Mouse (Mus musculus): ENCODE results near the gene Sipa1l2. TPM values are rescaled to one million over a fixed set of nuclear protein-coding genes. Genes with fewer than 3 reads are reported as not detected.

Gene Sipa1l2
- total RNA-seq (2021), result 10 to 100 TPM; 24.2 to 27.5 TPM
- long read RNA-seq, experiment 1, full-length matches to known transcripts, result 6 of 19 reads
- long read RNA-seq, experiment 1, partial matches to known transcripts, result 6 of 19 reads
- long read RNA-seq, experiment 1, other reads (novel, unspliced or antisense), result 7 of 19 reads
- long read RNA-seq, experiment 2, full-length matches to known transcripts, result 12 of 38 reads
- long read RNA-seq, experiment 2, partial matches to known transcripts, result 17 of 38 reads
- long read RNA-seq, experiment 2, other reads (novel, unspliced or antisense), result 9 of 38 reads

- peak; percentile 99 to 100 for DNase-seq (ENCODE audit: low spot score in 2 of 2)
Observed at GRCm38 (mm10) chr8:125569533-125570365, at the start of gene Sipa1l2. Gene Sipa1l2, minus strand, starts transcription at chr8:125569808.

GRCm38 (mm10) chr8:125618543-125619335, 49.1 kb upstream of the Sipa1l2 start:
- no peak for DNase-seq (ENCODE audit: low spot score in 2 of 2)

GRCm38 (mm10) chr8:125616935-125617334, 47.3 kb upstream of the Sipa1l2 start:
- no peak for DNase-seq (ENCODE audit: low spot score in 2 of 2)

GRCm38 (mm10) chr8:125616039-125616438, 46.4 kb upstream of the Sipa1l2 start:
- no peak for DNase-seq (ENCODE audit: low spot score in 2 of 2)

- DNase-seq (ENCODE audit: low spot score in 2 of 2), result no peak
Observed at GRCm38 (mm10) chr8:125613552-125613951, 43.9 kb upstream of the Sipa1l2 start.

GRCm38 (mm10) chr8:125611799-125612560, 42.4 kb upstream of the Sipa1l2 start:
- no peak for DNase-seq (ENCODE audit: low spot score in 2 of 2)

GRCm38 (mm10) chr8:125611024-125611798, 41.6 kb upstream of the Sipa1l2 start:
- DNase-seq (ENCODE audit: low spot score in 2 of 2), result no peak

- no peak for DNase-seq (ENCODE audit: low spot score in 2 of 2)
Observed at GRCm38 (mm10) chr8:125609737-125610136, 40.1 kb upstream of the Sipa1l2 start.

- no peak for DNase-seq (ENCODE audit: low spot score in 2 of 2)
Observed at GRCm38 (mm10) chr8:125607714-125608223, 38.2 kb upstream of the Sipa1l2 start.

- DNase-seq (ENCODE audit: low spot score in 2 of 2), result no peak
Observed at GRCm38 (mm10) chr8:125606937-125607336, 37.3 kb upstream of the Sipa1l2 start.

- DNase-seq (ENCODE audit: low spot score in 2 of 2), result no peak
Observed at GRCm38 (mm10) chr8:125604817-125605512, 35.4 kb upstream of the Sipa1l2 start.

- DNase-seq (ENCODE audit: low spot score in 2 of 2), result no peak
Observed at GRCm38 (mm10) chr8:125604213-125604816, 34.7 kb upstream of the Sipa1l2 start.

- DNase-seq (ENCODE audit: low spot score in 2 of 2), result no peak
Observed at GRCm38 (mm10) chr8:125603312-125603840, 33.8 kb upstream of the Sipa1l2 start.

- DNase-seq (ENCODE audit: low spot score in 2 of 2), result no peak
Observed at GRCm38 (mm10) chr8:125600033-125600686, 30.6 kb upstream of the Sipa1l2 start.

- DNase-seq (ENCODE audit: low spot score in 2 of 2), result peak in 1 of 2 experiments; percentile 59
Observed at GRCm38 (mm10) chr8:125595571-125596508, 26.2 kb upstream of the Sipa1l2 start.

- no peak for DNase-seq (ENCODE audit: low spot score in 2 of 2)
Observed at GRCm38 (mm10) chr8:125590363-125590762, 20.8 kb upstream of the Sipa1l2 start.

- no peak for DNase-seq (ENCODE audit: low spot score in 2 of 2)
Observed at GRCm38 (mm10) chr8:125586587-125586986, 17.0 kb upstream of the Sipa1l2 start.

All from gastrocnemius, postnatal 4 days (tissue).